Mouse (Mus musculus) hindbrain, embryonic 16.5 days (tissue): ENCODE measurements around the gene Ndrg3. TPM values are rescaled to one million over a fixed set of nuclear protein-coding genes. Genes with fewer than 3 reads are reported as not detected.
"Not testable (repeated sequence)": the region's sequence is repeated elsewhere in the genome, so short reads cannot be mapped to it uniquely, and the experiment has no call there.

ENCODE experiments used
- ATAC-seq: fragments of 200-750 bp; cut with Nextera tagmentation; 2 replicates; pipeline ENCODE4 v1.8.0; 2017; ENCODE audit warnings: moderate TSS enrichment, moderate library complexity
- H3K27ac ChIP-seq: fragments of 300-500 bp; sonication (generic); 2 replicates; pipeline ENCODE4 v1.5.1; 2014; ENCODE audit warnings: low read depth, mild to moderate bottlenecking, control low read depth, low read length, moderate library complexity
- H3K27me3 ChIP-seq: fragments of 300-500 bp; sonication (generic); replicated peaks from 2 replicates; pipeline ENCODE4 v1.6.1; 2014; ENCODE audit warnings: low read length; ENCODE audit not compliant: control insufficient read depth, insufficient read depth
- H3K36me3 ChIP-seq: fragments of 300-500 bp; sonication (generic); 2 replicates; pipeline ENCODE4 v1.6.1; 2014; ENCODE audit warnings: mild to moderate bottlenecking, low read length, moderate library complexity, mixed read lengths; ENCODE audit not compliant: control insufficient read depth, insufficient read depth
- H3K4me1 ChIP-seq: fragments of 300-500 bp; sonication (generic); 2 replicates; pipeline ENCODE4 v1.6.1; 2014; ENCODE audit warnings: low read depth, low read length; ENCODE audit not compliant: control insufficient read depth, insufficient read depth
- H3K4me2 ChIP-seq: fragments of 300-500 bp; sonication (generic); 2 replicates; pipeline ENCODE4 v1.6.1; 2014; ENCODE audit warnings: mild to moderate bottlenecking, low read length, control low read depth, moderate library complexity
- H3K4me3 ChIP-seq: fragments of 300-500 bp; sonication (generic); 2 replicates; pipeline ENCODE4 v1.5.1; 2014; ENCODE audit warnings: mild to moderate bottlenecking, low read length, control low read depth, moderate library complexity
- H3K9ac ChIP-seq: fragments of 300-500 bp; sonication (generic); 2 replicates; pipeline ENCODE4 v1.6.1; 2014; ENCODE audit warnings: low read depth, mild to moderate bottlenecking, control low read depth, low read length, moderate library complexity
- H3K9me3 ChIP-seq: fragments of 300-500 bp; sonication (generic); 2 replicates; pipeline ENCODE4 v1.6.1; 2014; ENCODE audit warnings: mild to moderate bottlenecking, low read length, moderate library complexity; ENCODE audit not compliant: control insufficient read depth
- WGBS: fragments of 180-500 bp; shearing (Covaris S2); extraction: QIAGEN DNeasy Blood & Tissue Kit; methylation state at CpG from one replicate; pipeline ENCODE4 v1.1.7; 2014; 5-methylcytosine and 5-hydroxymethylcytosine counted together
- polyA plus RNA-seq: library from polyadenylated mRNA; unstranded; fragments of >200 nt; fragmentation: Nextera tagmentation; extraction: Ambion mirVana; gene quantifications from 2 replicates; pipeline ENCODE4 v1.2.1, GENCODE M21; 2015

The Ndrg3 gene
- polyA plus RNA-seq, 1 experiment from 2014 or later, result 181 TPM

DNA sequence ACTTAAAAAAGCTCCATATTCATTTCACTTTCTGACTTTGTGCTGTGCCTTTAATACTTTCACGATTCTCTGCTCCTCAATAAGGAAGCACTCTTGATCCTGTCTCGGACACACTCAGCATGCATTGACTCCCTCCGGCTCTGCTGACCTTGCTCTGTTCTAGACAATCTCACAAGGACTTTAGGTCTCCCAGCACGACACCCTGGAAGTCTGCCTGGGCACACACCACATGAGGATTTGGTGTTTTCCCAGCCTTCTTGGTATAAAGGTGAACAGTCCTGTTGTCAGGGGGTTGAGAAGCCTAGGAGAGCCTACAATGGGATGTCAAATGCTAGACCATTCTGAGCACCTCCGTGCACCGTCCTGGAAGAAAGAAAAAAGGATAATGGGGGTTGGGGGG, 99.0 kb downstream of the Ndrg3 start:
- Histone ChIP-seq H3K27ac (no peak overlapping the region), H3K4me1 (peaks cover 6% of the 10 kb centered on the region), H3K9me3 (no peaks in the 10 kb centered on the region), H3K4me3 (no peak overlapping the region), H3K9ac (no peak overlapping the region), H3K36me3 (no peaks in the 10 kb centered on the region), H3K27me3 (no peaks in the 10 kb centered on the region), H3K4me2 (no peak overlapping the region)
- 64% methylated on average over 6 of the region's 6 CpGs for WGBS
- no peak for ATAC-seq

DNA sequence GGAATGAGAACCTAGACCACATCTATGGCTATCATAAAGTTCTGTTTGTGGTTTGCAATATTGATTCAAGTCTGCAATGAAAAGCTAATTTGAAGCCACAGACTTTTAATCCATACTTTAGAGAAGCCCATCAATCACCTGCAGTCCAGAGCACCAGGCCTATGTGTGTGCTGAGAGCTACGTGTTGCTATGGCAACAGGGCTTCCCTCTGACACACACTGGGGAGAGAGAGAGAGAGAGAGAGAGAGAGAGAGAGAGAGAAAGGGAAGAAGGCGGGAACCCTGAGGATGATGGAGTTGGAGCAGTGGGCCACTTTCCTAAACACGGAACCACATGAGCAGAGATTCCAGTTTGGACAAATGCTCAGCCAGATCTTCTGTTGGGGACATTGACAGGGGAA, 99.6 kb downstream of the Ndrg3 start:
- no peak overlapping the region for H3K4me3 ChIP-seq
- WGBS, result 18% methylated on average over 3 of the region's 3 CpGs
- no peak overlapping the region for H3K4me2 ChIP-seq
- no peaks in the 10 kb centered on the region for H3K27me3 ChIP-seq
- H3K4me1 ChIP-seq, result peaks cover 6% of the 10 kb centered on the region
- no peak overlapping the region for H3K27ac ChIP-seq
- no peaks in the 10 kb centered on the region for H3K36me3 ChIP-seq
- peak; percentile 85 for ATAC-seq
- no peaks in the 10 kb centered on the region for H3K9me3 ChIP-seq
- no peak overlapping the region for H3K9ac ChIP-seq

DNA sequence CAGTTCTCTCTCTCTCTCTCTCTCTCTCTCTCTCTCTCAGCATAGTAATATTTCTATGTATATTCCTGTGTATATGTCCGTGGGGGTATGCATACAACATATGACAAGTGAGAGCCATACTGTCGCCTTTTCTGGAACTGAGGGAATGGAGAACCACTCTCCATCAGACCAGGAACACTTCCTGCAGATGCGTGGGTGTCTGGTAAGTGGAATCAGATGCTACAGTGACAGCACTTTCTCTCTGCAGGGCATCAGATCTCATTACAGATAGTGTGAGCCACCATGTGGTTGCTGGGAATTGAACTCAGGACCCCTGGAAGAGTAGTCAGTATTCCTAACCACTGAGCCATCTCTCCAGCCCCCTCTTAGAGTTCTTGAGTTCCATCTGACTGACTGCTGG, 103.4 kb downstream of the Ndrg3 start:
- no peaks in the 10 kb centered on the region for H3K9me3 ChIP-seq
- no peaks in the 10 kb centered on the region for H3K36me3 ChIP-seq
- no peak overlapping the region for H3K4me2 ChIP-seq
- H3K27ac ChIP-seq, result no peak overlapping the region
- H3K4me3 ChIP-seq, result no peak overlapping the region
- peaks cover 6% of the 10 kb centered on the region for H3K4me1 ChIP-seq
- H3K27me3 ChIP-seq, result no peaks in the 10 kb centered on the region
- ATAC-seq, result no peak
- no peak overlapping the region for H3K9ac ChIP-seq
- WGBS, result 71% methylated on average over 3 of the region's 3 CpGs

DNA sequence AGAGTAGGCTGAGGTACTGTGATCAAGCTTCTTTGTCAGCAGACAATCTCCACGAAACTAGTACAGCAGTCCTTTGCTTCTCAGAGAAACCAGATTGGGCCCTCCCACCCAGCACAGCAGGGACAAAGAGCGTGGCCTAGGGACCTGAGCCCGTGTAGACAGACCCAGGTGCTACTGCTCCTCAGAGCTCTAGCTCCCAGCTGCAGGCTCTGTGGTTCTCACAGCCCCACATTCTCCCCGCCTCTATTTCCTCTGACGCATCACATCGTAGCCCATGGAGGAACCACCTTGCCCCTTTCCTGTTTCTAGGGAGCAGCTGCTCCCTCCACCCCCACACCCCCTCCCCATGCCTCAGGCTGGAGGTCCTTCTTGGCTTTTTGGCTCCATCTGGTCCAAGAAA, 104.8 kb downstream of the Ndrg3 start, which contains the start of gene Sla2:
Gene Sla2 (minus strand): TSS at position 176 of the 400 bp plus-strand sequence.
- no peak within 1 kb of the TSS for H3K4me2 ChIP-seq
- ATAC-seq, result no peak
- H3K27me3 ChIP-seq, result no peaks in the 10 kb centered on the region
- H3K4me3 ChIP-seq, result no peak within 1 kb of the TSS
- no peak within 1 kb of the TSS for H3K9ac ChIP-seq
- WGBS, result 74% methylated on average over 6 of the region's 6 CpGs
- H3K9me3 ChIP-seq, result no peaks in the 10 kb centered on the region
- no peak within 1 kb of the TSS for H3K27ac ChIP-seq
- H3K4me1 ChIP-seq, result peaks cover under 1% of the 10 kb centered on the region
- no peaks in the 10 kb centered on the region for H3K36me3 ChIP-seq

DNA sequence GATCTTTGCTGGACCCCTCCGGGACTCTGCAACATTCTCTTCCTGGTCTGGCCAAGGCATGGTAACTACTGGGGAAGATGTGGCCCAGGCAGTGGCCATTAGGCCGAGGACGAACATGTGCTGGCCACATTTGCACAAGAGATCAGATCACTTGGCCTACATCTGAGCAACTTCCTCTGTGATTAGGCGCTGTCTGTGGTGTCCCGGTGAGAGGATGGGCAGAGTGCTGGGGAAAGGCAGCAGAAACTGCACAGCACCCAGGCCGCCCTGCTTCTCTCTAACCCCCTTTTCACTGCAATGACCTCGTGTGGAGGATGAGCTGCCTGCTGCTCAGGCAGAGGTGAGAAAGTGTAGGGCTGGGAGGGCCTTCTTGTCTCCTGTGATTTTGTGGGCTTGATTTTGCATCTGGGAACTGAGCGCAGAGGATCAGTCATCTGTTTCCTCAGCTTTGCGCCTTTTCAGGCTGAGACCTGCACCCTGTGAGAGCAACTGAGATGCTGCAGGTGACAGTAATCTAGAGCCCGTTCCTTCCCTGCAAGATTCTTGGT, 105.7 kb downstream of the Ndrg3 start:
- no peak for ATAC-seq
- 80% methylated on average over 10 of the region's 10 CpGs for WGBS
- no peak overlapping the region for H3K27ac ChIP-seq

DNA sequence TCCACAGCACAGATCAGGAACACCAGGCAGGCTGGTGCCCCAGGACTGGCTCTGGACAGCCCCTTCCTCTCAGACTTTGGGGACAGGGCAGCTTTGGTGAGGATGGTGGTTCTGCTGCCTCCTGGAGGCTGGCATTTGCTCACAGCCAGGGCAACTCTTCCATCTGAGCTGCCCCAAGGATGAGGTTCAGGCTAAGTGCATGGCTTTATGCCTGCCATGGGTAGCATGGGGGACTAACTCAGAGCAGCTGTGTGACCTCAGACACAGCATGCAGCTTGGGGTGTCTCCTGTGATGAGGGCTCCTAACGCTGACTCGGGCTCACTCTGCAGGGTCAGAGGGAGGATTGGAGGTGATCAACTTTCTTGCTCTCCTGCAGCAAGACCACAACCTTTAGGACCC, 106.2 kb downstream of the Ndrg3 start:
- not testable (repeated sequence) for H3K4me1 ChIP-seq, H3K4me2 ChIP-seq, H3K9me3 ChIP-seq, H3K27me3 ChIP-seq, H3K4me3 ChIP-seq, H3K9ac ChIP-seq, H3K36me3 ChIP-seq, ATAC-seq, H3K27ac ChIP-seq
- 65% methylated on average over 2 of the region's 2 CpGs for WGBS

More for the DNA sequence above, 105.7 kb downstream of the Ndrg3 start:
- Histone ChIP-seq H3K9ac (no peak overlapping the region), H3K9me3 (no peaks in the 10 kb centered on the region), H3K36me3 (no peaks in the 10 kb centered on the region), H3K27me3 (no peaks in the 10 kb centered on the region), H3K4me2 (no peak overlapping the region), H3K4me3 (no peak overlapping the region), H3K4me1 (no peaks in the 10 kb centered on the region)

DNA sequence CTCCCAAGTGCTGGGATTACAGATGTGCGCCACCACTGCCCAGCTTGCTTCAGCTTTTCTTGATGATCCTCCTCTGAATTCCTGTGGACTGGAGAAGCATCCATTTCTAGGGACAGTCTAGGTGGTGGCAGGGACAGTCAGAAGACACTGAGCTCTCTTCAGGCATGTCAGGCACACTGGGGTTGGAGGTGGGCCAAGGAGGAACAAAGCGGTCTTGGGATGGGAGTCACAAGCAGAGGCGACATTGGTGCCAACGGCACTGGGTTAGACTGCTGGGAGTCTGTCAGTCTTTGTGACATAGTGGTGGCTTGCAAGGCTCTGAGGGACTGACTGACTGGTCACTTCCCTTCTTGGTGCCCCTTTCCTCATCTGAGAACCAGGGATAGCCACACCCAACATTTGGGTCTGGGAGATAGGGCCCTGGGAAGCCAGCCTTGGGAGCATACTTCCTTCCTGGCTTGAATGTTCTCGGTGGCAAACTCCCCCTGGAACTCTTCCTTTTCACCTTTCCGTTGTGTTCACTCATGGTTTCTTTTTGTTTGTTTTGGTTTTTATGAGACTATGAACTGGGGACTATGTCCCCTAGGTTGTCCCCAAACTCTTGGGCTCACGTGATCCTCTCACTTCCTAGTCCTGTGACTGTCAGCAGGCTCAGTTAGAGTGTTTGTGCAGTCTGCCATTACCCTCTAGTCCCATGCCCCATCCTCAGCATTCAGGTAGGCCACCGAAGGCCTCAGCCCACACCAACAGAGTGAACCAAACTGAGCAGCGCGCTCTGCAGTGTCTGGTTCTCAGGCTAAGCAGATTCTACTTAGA, 107.3 kb downstream of the Ndrg3 start:
- ATAC-seq, result no peak
- H3K9ac ChIP-seq, result no peak overlapping the region
- no peak overlapping the region for H3K4me3 ChIP-seq
- H3K4me1 ChIP-seq, result no peaks in the 10 kb centered on the region
- no peak overlapping the region for H3K27ac ChIP-seq
- H3K4me2 ChIP-seq, result no peak overlapping the region
- H3K27me3 ChIP-seq, result no peaks in the 10 kb centered on the region
- H3K36me3 ChIP-seq, result no peaks in the 10 kb centered on the region
- H3K9me3 ChIP-seq, result no peaks in the 10 kb centered on the region
- WGBS, result 82% methylated on average over 10 of the region's 10 CpGs

DNA sequence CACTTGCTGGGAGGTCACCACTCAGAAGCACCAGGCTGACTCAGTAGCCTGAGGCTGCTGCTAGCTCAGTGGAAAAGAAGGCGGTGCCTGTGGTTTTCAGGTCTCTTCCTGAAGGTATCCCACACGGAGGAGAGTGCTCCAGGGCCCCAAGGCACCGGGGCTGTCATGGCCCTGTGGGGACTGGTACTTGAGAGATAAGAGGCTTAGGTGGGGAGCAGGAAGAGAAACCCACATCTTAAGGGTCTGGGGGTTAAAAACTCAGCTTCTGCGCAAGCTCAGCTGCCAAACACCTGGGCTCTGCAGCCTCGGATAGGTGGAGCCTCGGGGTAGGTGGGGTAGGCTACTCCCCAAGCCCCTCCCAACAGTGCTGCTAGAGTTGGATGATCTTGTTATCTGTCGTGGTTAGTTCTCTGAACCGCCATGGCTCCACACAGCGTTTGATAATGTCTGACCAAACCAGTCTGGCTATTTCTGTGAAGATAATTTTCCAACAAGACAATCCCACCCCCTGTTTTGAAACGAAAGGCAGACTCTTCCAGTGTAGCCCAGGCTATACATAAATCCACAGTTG, 109.3 kb downstream of the Ndrg3 start:
- 50% methylated on average over 10 of the region's 10 CpGs for WGBS
- no peak overlapping the region for H3K27ac ChIP-seq
- no peak overlapping the region for H3K4me2 ChIP-seq
- no peaks in the 10 kb centered on the region for H3K27me3 ChIP-seq
- H3K9me3 ChIP-seq, result no peaks in the 10 kb centered on the region
- H3K9ac ChIP-seq, result no peak overlapping the region
- H3K36me3 ChIP-seq, result no peaks in the 10 kb centered on the region
- H3K4me3 ChIP-seq, result no peak overlapping the region
- H3K4me1 ChIP-seq, result no peaks in the 10 kb centered on the region
- no peak for ATAC-seq

DNA sequence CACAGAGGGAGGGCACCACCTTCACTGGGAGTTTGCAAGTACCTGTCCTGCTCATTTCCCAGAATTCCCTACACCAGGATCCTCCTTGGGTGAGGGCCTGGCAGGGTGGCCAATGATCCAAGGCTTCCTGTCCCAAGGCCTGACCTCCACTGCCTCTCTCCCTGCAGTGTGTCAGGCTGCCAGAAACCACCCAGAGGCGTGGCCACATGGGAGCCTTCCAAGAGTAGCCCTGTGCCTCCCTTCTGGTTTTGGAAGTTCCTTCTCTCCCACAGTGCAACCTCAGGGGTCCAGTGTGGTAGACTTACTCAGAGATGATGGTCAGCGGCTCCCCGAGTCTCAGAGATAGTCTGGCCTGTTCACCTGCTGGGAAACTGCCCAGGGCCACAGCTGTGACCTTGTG, 112.3 kb downstream of the Ndrg3 start:
- WGBS, result 90% methylated on average over 3 of the region's 3 CpGs
- Histone ChIP-seq H3K9me3 (no peaks in the 10 kb centered on the region), H3K4me1 (no peaks in the 10 kb centered on the region), H3K27ac (no peak overlapping the region), H3K4me2 (no peak overlapping the region), H3K36me3 (no peaks in the 10 kb centered on the region; the same call in 1 of the 2 replicates), H3K27me3 (no peaks in the 10 kb centered on the region), H3K4me3 (no peak overlapping the region), H3K9ac (no peak overlapping the region)
- ATAC-seq, result no peak
